Mouse (Mus musculus) frontal cortex, postnatal 25 days (tissue): ENCODE measurements at regions not wholly inside any gene's neighbourhood (a gene's known extent, or its start where the extent isn't known, plus 50 kb on each side); places are given as distances from the start of the nearest gene placed in this dataset.

Source experiments
- DNase-seq, 2 experiments: peaks; one replicate each; pipeline ENCODE4 v3.0.0; 2022; ENCODE audit warnings: low spot score in 2 of 2

GRCm38 (mm10) chr12:77135661-77136060 is 102.3 kb upstream of the Fut8 start:
- DNase-seq, result no peak

GRCm38 (mm10) chr12:77135067-77135466 is 102.9 kb upstream of the Fut8 start:
- DNase-seq, result no peak

- DNase-seq, result no peak
Observed at GRCm38 (mm10) chr12:77134306-77135010, 103.5 kb upstream of the Fut8 start.

GRCm38 (mm10) chr12:77133465-77134305 is 104.2 kb upstream of the Fut8 start:
- no peak for DNase-seq

GRCm38 (mm10) chr12:77131328-77131727 is 106.6 kb upstream of the Fut8 start:
- no peak for DNase-seq

- DNase-seq, result no peak
Observed at GRCm38 (mm10) chr12:77130526-77130925, 107.4 kb upstream of the Fut8 start.

- DNase-seq, result no peak
Observed at GRCm38 (mm10) chr12:77124267-77124666, 113.7 kb upstream of the Fut8 start.

GRCm38 (mm10) chr12:77113516-77113915 is 124.4 kb upstream of the Fut8 start:
- no peak for DNase-seq

GRCm38 (mm10) chr12:77112133-77112532 is 125.8 kb upstream of the Fut8 start:
- DNase-seq, result no peak

- no peak for DNase-seq
Observed at GRCm38 (mm10) chr12:77107251-77107650, 130.7 kb upstream of the Fut8 start.

GRCm38 (mm10) chr12:77105887-77106600 is 131.9 kb upstream of the Fut8 start:
- no peak for DNase-seq

- no peak for DNase-seq
Observed at GRCm38 (mm10) chr12:77100482-77100881, 137.4 kb upstream of the Fut8 start.

GRCm38 (mm10) chr12:77099521-77099920 is 137.5 kb upstream of the Max start:
- no peak for DNase-seq

GRCm38 (mm10) chr12:77098821-77099220 is 136.8 kb upstream of the Max start:
- DNase-seq, result peak in 1 of 2 experiments; percentile 10

- DNase-seq, result no peak
Observed at GRCm38 (mm10) chr12:77097831-77098230, 135.8 kb upstream of the Max start.

GRCm38 (mm10) chr12:77096461-77096860 is 134.5 kb upstream of the Max start:
- DNase-seq, result no peak

GRCm38 (mm10) chr12:77094999-77095915 is 133.3 kb upstream of the Max start:
- no peak for DNase-seq

- DNase-seq, result no peak
Observed at GRCm38 (mm10) chr12:77094168-77094567, 132.2 kb upstream of the Max start.

- DNase-seq, result no peak
Observed at GRCm38 (mm10) chr12:77092741-77093140, 130.7 kb upstream of the Max start.

GRCm38 (mm10) chr12:77092143-77092542 is 130.1 kb upstream of the Max start:
- DNase-seq, result no peak

GRCm38 (mm10) chr12:77091700-77092099 is 129.7 kb upstream of the Max start:
- no peak for DNase-seq
